Mouse (Mus musculus) G1E (cell line): ENCODE results near the gene Art3.

Source experiments
- CTCF ChIP-seq: IDR thresholded peaks from 2 replicates; pipeline ENCODE4 v1.5.1; 2012; ENCODE audit warnings: low read depth, low read length, inconsistent platforms, mixed read lengths
- GATA1 ChIP-seq: IDR thresholded peaks from 2 replicates; pipeline ENCODE4 v1.6.1; 2012; ENCODE audit warnings: borderline replicate concordance, low read length, inconsistent platforms, mixed read lengths
- POLR2AphosphoS5 ChIP-seq: IDR thresholded peaks from 2 replicates; pipeline ENCODE4 v1.6.1; 2012; ENCODE audit warnings: low read depth, low read length, inconsistent platforms; ENCODE audit not compliant: insufficient replicate concordance
- TAL1 ChIP-seq: conservative IDR thresholded peaks from 2 replicates; pipeline ENCODE4 v1.6.1; 2012; ENCODE audit warnings: low read depth, low read length, inconsistent platforms, mixed read lengths

- TF ChIP-seq CTCF (no peak), GATA1 (no peak), TAL1 (0 out of 2 replicates have a peak, but pooled peaks have one; percentile 7), POLR2AphosphoS5 (no peak)
Measured at GRCm38 (mm10) chr5:92438540-92438939, 106.9 kb downstream of the Art3 start.
